Mouse (Mus musculus) heart, embryonic 10.5 days (tissue): ENCODE results near the gene Frmd4a. TPM values are rescaled to one million over a fixed set of nuclear protein-coding genes. Genes with fewer than 3 reads are reported as not detected.
A peak's percentile ranks its signal among the peaks of the same experiment; 100 is the strongest.

Experiments
- DNase-seq: peaks from one replicate; pipeline ENCODE4 v3.0.0-alpha.2; 2017; ENCODE audit warnings: low spot score
- H3K27ac ChIP-seq: fragments of 300-500 bp; sonication (generic); 2 replicates; pipeline ENCODE4 v1.5.1; 2016; ENCODE audit warnings: mild to moderate bottlenecking
- H3K27me3 ChIP-seq: fragments of 300-500 bp; sonication (generic); 2 replicates; pipeline ENCODE4 v1.6.1; 2016; ENCODE audit warnings: mild to moderate bottlenecking; ENCODE audit not compliant: poor library complexity, insufficient read depth, severe bottlenecking
- H3K36me3 ChIP-seq: fragments of 300-500 bp; sonication (generic); 2 replicates; pipeline ENCODE4 v1.6.1; 2016; ENCODE audit warnings: mild to moderate bottlenecking, moderate library complexity
- H3K4me1 ChIP-seq: fragments of 300-500 bp; sonication (generic); 2 replicates; pipeline ENCODE4 v1.6.1; 2016; ENCODE audit warnings: mild to moderate bottlenecking
- H3K4me3 ChIP-seq: fragments of 300-500 bp; sonication (generic); 2 replicates; pipeline ENCODE4 v1.5.1; 2016; ENCODE audit warnings: mild to moderate bottlenecking, moderate library complexity
- H3K9me3 ChIP-seq: fragments of 300-500 bp; sonication (generic); 2 replicates; pipeline ENCODE4 v1.6.1; 2016; ENCODE audit warnings: mild to moderate bottlenecking, moderate library complexity
- WGBS: fragments of 180-500 bp; shearing (Covaris S2); methylation state at CpG from one replicate; pipeline ENCODE4 v1.1.7; 2016; 5-methylcytosine and 5-hydroxymethylcytosine counted together
- polyA plus RNA-seq: library from polyadenylated mRNA; unstranded; fragments of >200 nt; fragmentation: Nextera tagmentation; extraction: Ambion mirVana; gene quantifications from 2 replicates; pipeline ENCODE4 v1.2.1, GENCODE M21; 2016

Frmd4a gene
- polyA plus RNA-seq, 1 experiment from 2014 or later: 29.4 TPM

- H3K27ac ChIP-seq: no peak overlapping the region
- H3K9me3 ChIP-seq: no peaks in the 10 kb centered on the region
- H3K4me3 ChIP-seq: no peak overlapping the region
- peak; percentile 56 for DNase-seq
- peaks cover 18% of the 10 kb centered on the region for H3K36me3 ChIP-seq
- peaks cover 9% of the 10 kb centered on the region; the same call in 1 of the 2 replicates for H3K4me1 ChIP-seq
- H3K27me3 ChIP-seq: no peaks in the 10 kb centered on the region
- WGBS: 79% methylated on average over 12 of the region's 12 CpGs
Measured at GRCm38 (mm10) chr2:4620640-4621401, 603.3 kb downstream of the Frmd4a start.

GRCm38 (mm10) chr2:4621471-4621985 is 604.0 kb downstream of the Frmd4a start:
- 81% methylated on average over 3 of the region's 3 CpGs for WGBS
- DNase-seq: peak; percentile 43
- H3K4me1 ChIP-seq: peaks cover 9% of the 10 kb centered on the region; the same call in 1 of the 2 replicates
- H3K4me3 ChIP-seq: no peak overlapping the region
- no peaks in the 10 kb centered on the region for H3K27me3 ChIP-seq
- H3K9me3 ChIP-seq: no peaks in the 10 kb centered on the region
- peaks cover 23% of the 10 kb centered on the region for H3K36me3 ChIP-seq
- H3K27ac ChIP-seq: no peak overlapping the region

DNA sequence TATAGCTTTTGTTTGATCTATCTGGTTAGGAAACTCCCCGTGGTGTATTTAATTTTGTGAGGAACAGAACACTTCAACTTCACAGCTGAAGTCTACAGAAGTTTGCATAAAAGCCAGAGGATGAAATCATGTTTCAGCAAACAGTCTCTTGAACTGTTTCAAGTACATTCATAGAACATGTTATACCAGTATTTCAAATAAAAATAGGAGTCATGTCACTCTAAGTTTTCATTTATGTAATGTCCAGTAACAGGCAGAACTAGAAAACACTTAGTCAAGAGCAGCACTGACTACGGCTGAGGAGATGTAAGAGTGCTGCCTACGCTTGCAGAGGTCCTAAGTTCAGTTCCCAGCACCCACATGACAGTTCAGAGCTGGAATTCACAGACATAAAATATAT is 609.4 kb downstream of the Frmd4a start:
- peaks cover 52% of the 10 kb centered on the region for H3K36me3 ChIP-seq

DNA sequence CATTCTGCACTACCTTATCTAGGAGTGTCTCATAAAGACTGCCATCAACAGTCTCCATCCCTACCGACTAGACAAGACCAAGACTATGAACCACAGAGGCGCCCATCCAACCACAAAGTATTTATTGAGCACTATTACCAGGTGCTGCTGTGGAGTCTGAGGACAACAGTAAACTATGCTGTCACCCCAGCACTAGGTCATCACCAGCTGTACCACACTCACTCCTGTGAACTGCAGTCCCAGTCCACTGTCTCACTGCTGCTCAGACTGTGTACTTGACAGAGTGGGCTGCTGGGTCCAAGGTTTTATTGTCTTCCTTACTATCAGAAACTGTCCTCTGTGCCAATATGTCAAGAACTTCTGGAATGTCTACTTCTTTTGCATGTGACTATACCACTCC is 611.4 kb downstream of the Frmd4a start:
- 94% methylated on average over 2 of the region's 2 CpGs for WGBS
- H3K9me3 ChIP-seq: no peaks in the 10 kb centered on the region
- H3K27ac ChIP-seq: no peak overlapping the region
- no peak for DNase-seq
- H3K27me3 ChIP-seq: no peaks in the 10 kb centered on the region
- H3K36me3 ChIP-seq: peaks cover 58% of the 10 kb centered on the region
- H3K4me3 ChIP-seq: no peak overlapping the region
- H3K4me1 ChIP-seq: no peaks in the 10 kb centered on the region

More for the DNA sequence above, 609.4 kb downstream of the Frmd4a start:
- Histone ChIP-seq H3K4me3 (no peak overlapping the region), H3K4me1 (no peaks in the 10 kb centered on the region), H3K27me3 (no peaks in the 10 kb centered on the region), H3K27ac (no peak overlapping the region), H3K9me3 (no peaks in the 10 kb centered on the region)
- WGBS: 94% methylated on average over 3 of the region's 3 CpGs
- no peak for DNase-seq

DNA sequence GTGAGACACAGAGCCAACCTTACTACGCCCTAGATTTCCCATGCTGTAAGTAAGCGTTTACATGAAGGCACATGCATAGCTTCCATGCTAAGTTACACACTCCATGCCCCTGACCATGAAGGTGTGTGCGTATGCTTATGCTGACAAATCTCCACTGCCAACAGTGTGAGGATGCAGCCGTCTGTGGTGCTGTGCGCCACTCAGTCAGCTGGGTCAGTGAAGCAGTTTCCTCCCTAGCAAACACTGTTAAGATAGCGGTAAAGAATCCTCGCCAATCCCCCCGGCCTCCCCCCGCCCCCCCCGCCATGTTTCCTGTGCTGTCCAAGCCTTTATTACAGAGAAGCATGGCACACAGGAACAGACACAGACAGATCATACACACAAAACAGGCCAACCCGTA is 612.0 kb downstream of the Frmd4a start:
- Histone ChIP-seq H3K4me1 (no peaks in the 10 kb centered on the region), H3K27ac (no peak overlapping the region), H3K4me3 (no peak overlapping the region), H3K36me3 (peaks cover 58% of the 10 kb centered on the region), H3K9me3 (no peaks in the 10 kb centered on the region), H3K27me3 (no peaks in the 10 kb centered on the region)
- WGBS: 80% methylated on average over 11 of the region's 11 CpGs
- peak; percentile 68 for DNase-seq

GRCm38 (mm10) chr2:4630197-4630835 is 612.8 kb downstream of the Frmd4a start:
- Histone ChIP-seq H3K27me3 (no peaks in the 10 kb centered on the region), H3K4me1 (no peaks in the 10 kb centered on the region), H3K27ac (no peak overlapping the region), H3K9me3 (no peaks in the 10 kb centered on the region), H3K4me3 (no peak overlapping the region), H3K36me3 (peaks cover 65% of the 10 kb centered on the region)
- WGBS: 92% methylated on average over 10 of the region's 10 CpGs
- peak; percentile 66 for DNase-seq

DNA sequence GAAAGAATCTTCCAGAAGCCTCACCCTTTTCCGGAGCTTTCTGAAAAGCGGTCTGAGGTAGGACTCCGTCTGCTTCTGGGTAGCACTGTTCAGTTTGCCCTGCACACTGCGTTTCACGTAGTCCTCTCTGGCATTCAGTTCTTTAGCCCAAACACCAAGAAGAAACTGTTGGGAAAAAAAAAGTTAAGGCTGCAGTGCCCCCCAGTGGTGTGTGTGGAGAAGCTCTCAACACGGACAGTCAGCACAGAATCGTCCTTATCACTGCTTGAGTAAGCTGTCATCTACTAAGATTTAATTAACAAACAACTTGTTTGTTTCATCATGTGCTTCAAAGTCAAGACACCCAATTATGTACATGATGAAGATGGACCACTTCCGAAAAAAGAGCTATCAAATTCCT is 618.3 kb downstream of the Frmd4a start:
- 85% methylated on average over 8 of the region's 8 CpGs for WGBS
- H3K4me3 ChIP-seq: no peak overlapping the region
- H3K36me3 ChIP-seq: peaks cover 84% of the 10 kb centered on the region
- no peak for DNase-seq
- H3K27me3 ChIP-seq: no peaks in the 10 kb centered on the region
- H3K27ac ChIP-seq: no peak overlapping the region
- no peaks in the 10 kb centered on the region for H3K9me3 ChIP-seq
- no peaks in the 10 kb centered on the region for H3K4me1 ChIP-seq

GRCm38 (mm10) chr2:4636656-4637055 is 619.1 kb downstream of the Frmd4a start:
- no peaks in the 10 kb centered on the region for H3K9me3 ChIP-seq
- no peak overlapping the region for H3K4me3 ChIP-seq
- no peaks in the 10 kb centered on the region for H3K4me1 ChIP-seq
- WGBS: 82% methylated on average over 7 of the region's 7 CpGs
- no peak overlapping the region for H3K27ac ChIP-seq
- peaks cover 81% of the 10 kb centered on the region for H3K36me3 ChIP-seq
- no peaks in the 10 kb centered on the region for H3K27me3 ChIP-seq
- no peak for DNase-seq

DNA sequence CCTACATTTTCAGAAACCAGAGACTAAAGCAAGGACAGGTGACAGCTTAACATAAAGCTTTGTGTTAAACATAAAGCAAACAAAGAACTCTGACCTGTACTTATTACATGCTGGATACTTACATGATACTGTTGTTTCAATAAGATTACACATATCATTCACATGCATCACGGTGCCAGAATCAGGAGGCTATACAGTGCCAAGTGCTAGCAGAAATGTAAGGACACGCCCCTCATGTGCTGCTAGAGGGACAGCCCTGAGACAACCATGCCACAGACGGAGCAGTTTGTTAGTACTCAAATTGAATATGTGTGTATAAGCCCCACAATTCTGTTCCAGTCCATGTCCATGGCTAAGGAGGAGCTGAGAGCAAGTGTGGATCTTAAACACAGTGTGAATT is 620.7 kb downstream of the Frmd4a start:
- no peak for DNase-seq
- no peak overlapping the region for H3K27ac ChIP-seq
- 81% methylated on average over 3 of the region's 3 CpGs for WGBS
- peaks cover 80% of the 10 kb centered on the region for H3K36me3 ChIP-seq
- H3K4me3 ChIP-seq: no peak overlapping the region
- H3K27me3 ChIP-seq: no peaks in the 10 kb centered on the region
- no peaks in the 10 kb centered on the region for H3K4me1 ChIP-seq
- H3K9me3 ChIP-seq: no peaks in the 10 kb centered on the region

DNA sequence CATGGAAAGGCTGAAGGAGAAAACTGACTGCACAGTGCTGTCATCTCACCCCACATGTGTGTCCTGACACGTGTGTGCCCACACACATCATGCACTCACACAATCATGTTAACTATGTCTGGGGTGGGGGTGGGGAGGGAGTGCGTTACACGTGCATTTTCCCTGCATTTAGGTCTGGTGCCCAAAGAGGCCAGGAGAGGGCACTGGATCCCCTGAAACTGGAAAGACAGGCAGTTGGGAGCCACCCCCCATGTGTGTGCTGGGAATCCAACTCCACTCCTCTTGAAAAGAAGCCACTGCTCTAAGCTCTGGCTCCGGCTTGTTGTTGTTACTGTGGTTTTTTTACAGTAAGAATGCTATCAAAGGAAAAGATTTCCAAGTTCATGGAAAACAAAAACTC is 627.5 kb downstream of the Frmd4a start:
- WGBS: 89% methylated on average over 4 of the region's 4 CpGs
- no peak overlapping the region for H3K4me3 ChIP-seq
- peaks cover 4% of the 10 kb centered on the region for H3K4me1 ChIP-seq
- no peak overlapping the region for H3K27ac ChIP-seq
- H3K27me3 ChIP-seq: no peaks in the 10 kb centered on the region
- no peak for DNase-seq
- H3K36me3 ChIP-seq: peaks cover 52% of the 10 kb centered on the region
- H3K9me3 ChIP-seq: no peaks in the 10 kb centered on the region

DNA sequence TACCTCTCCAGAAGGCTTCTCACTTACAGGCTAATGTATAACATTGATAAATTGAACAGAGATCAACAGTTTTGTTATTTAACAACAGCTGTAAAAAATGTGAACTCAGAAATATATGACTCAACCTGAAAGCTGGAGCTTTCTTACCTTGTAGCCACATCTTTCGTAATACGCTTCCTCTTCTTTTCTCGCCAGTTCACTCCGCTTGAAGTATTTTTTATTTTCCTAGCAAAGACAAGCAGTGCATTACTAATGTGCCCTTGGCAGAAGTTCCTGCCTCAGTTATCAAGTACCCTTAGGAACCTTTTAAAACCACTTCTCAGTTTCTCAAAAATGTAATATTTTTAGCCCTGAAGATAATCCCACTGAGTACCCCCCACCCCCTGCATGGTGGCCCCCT is 630.6 kb downstream of the Frmd4a start:
- peaks cover 14% of the 10 kb centered on the region for H3K4me1 ChIP-seq
- no peak overlapping the region for H3K4me3 ChIP-seq
- peaks cover 35% of the 10 kb centered on the region for H3K36me3 ChIP-seq
- DNase-seq: no peak
- WGBS: 88% methylated on average over 4 of the region's 4 CpGs
- H3K27ac ChIP-seq: no peak overlapping the region
- no peaks in the 10 kb centered on the region for H3K27me3 ChIP-seq
- H3K9me3 ChIP-seq: no peaks in the 10 kb centered on the region

DNA sequence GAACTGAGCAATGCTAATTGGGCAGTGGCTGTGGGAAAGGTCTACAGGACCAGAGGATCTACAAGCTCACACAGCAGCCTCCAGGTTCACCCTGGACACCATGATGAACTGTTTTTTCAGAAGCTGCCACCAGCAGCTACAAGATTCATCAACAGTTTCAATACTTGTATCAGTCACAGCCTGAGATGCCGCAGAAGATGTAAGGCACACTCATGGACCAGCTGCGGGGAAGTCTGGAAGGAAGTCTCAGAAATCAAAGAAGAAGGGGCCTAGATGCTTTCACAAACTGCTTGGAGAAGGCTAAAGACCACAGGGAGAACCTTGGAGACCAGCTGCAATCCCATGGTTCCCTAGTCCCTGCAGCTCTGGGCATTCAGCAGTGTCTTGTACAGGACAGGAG is 632.1 kb downstream of the Frmd4a start:
- peaks cover 14% of the 10 kb centered on the region for H3K4me1 ChIP-seq
- peaks cover 25% of the 10 kb centered on the region for H3K36me3 ChIP-seq
- no peak for DNase-seq
- H3K27me3 ChIP-seq: no peaks in the 10 kb centered on the region
- WGBS: 92% methylated on average over 2 of the region's 2 CpGs
- H3K27ac ChIP-seq: no peak overlapping the region
- no peak overlapping the region for H3K4me3 ChIP-seq
- no peaks in the 10 kb centered on the region for H3K9me3 ChIP-seq

DNA sequence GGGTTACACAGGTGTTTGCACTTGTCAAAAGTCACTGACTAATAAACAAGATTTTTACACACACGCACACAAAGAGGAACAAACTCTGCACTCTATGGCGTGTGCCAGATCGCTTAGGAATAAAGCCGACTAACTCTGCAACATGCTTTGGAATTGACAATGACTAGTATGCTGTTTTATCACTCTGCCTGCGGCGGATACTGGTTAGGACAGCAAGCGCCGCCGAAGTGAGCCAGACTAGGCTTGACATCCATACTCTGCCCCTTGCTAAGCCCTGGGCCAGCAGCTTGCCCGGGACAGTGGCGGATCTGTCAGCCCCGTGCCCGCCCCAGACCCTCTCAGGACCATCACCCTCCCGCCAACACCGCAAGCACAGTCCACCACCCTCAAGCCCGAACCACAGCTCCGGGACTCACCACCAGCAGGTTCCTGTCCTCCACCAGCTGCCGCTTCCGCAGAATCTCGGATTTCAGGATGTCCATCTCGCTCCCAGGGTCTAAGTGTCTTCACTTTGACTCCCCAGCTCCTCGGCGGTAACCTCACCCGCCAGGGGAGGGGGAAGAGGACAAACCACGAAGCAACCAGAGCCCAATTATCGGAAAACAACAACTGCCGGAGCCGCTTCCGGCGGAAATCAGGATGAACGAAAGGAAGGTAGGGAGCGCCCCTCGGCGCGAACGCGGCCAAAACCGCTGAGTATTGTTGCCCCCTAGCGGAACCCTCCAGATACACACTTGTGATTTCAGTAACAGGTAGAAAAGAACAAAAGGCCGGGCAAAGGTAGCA is 634.2 kb downstream of the Frmd4a start, which contains the start of gene Prpf18:
Prpf18 (minus strand) TSS at position 614 of the 786 bp plus-strand sequence.
- no peaks in the 10 kb centered on the region for H3K9me3 ChIP-seq
- no peaks in the 10 kb centered on the region for H3K27me3 ChIP-seq
- peak within 1 kb of the TSS; percentile 84 for H3K4me3 ChIP-seq
- DNase-seq: peak; percentile 95
- H3K27ac ChIP-seq: peak within 1 kb of the TSS; percentile 92
- H3K4me1 ChIP-seq: peaks cover 14% of the 10 kb centered on the region
- H3K36me3 ChIP-seq: peaks cover 9% of the 10 kb centered on the region; the same call in 1 of the 2 replicates
- 2% methylated on average over 40 of the region's 40 CpGs for WGBS
